Mouse (Mus musculus) embryonic facial prominence, embryonic 12.5 days (tissue): Measurements from ENCODE around the gene Tmem150a. TPM values are rescaled to one million over a fixed set of nuclear protein-coding genes. Genes with fewer than 3 reads are reported as not detected.

Source experiments
- ATAC-seq: fragments of 200-750 bp; cut with Nextera tagmentation; 2 replicates; pipeline ENCODE4 v1.8.0; 2017; ENCODE audit not compliant: insufficient number of reproducible peaks, insufficient read depth, low FRiP score, low TSS enrichment
- H3K27ac ChIP-seq: fragments of 300-500 bp; sonication (generic); 2 replicates; pipeline ENCODE4 v1.5.1; 2016; ENCODE audit warnings: mild to moderate bottlenecking
- H3K27me3 ChIP-seq: fragments of 300-500 bp; sonication (generic); 2 replicates; pipeline ENCODE4 v1.6.1; 2016; ENCODE audit warnings: mild to moderate bottlenecking, moderate library complexity
- H3K36me3 ChIP-seq: fragments of 300-500 bp; sonication (generic); 2 replicates; pipeline ENCODE4 v1.6.1; 2016; ENCODE audit warnings: mild to moderate bottlenecking
- H3K4me1 ChIP-seq: fragments of 300-500 bp; sonication (generic); 2 replicates; pipeline ENCODE4 v1.6.1; 2016
- H3K4me2 ChIP-seq: fragments of 300-500 bp; sonication (generic); replicated peaks from 2 replicates; pipeline ENCODE4 v1.6.1; 2016; ENCODE audit warnings: mild to moderate bottlenecking, moderate library complexity
- H3K4me3 ChIP-seq: fragments of 300-500 bp; sonication (generic); 2 replicates; pipeline ENCODE4 v1.5.1; 2016; ENCODE audit warnings: mild to moderate bottlenecking
- H3K9ac ChIP-seq: fragments of 300-500 bp; sonication (generic); 2 replicates; pipeline ENCODE4 v1.6.1; 2016; ENCODE audit warnings: mild to moderate bottlenecking, moderate library complexity
- H3K9me3 ChIP-seq: fragments of 300-500 bp; sonication (generic); 2 replicates; pipeline ENCODE4 v1.6.1; 2016; ENCODE audit warnings: mild to moderate bottlenecking, moderate library complexity
- WGBS: fragments of 180-500 bp; shearing (Covaris S2); methylation state at CpG from one replicate; pipeline ENCODE4 v1.1.7; 2016; 5-methylcytosine and 5-hydroxymethylcytosine counted together
- polyA plus RNA-seq: library from polyadenylated mRNA; unstranded; fragments of >200 nt; fragmentation: Nextera tagmentation; extraction: Ambion mirVana; gene quantifications from 2 replicates; pipeline ENCODE4 v1.2.1, GENCODE M21; 2016

The Tmem150a gene
- 8.9 and 9.7 TPM in 2 replicates for polyA plus RNA-seq

DNA sequence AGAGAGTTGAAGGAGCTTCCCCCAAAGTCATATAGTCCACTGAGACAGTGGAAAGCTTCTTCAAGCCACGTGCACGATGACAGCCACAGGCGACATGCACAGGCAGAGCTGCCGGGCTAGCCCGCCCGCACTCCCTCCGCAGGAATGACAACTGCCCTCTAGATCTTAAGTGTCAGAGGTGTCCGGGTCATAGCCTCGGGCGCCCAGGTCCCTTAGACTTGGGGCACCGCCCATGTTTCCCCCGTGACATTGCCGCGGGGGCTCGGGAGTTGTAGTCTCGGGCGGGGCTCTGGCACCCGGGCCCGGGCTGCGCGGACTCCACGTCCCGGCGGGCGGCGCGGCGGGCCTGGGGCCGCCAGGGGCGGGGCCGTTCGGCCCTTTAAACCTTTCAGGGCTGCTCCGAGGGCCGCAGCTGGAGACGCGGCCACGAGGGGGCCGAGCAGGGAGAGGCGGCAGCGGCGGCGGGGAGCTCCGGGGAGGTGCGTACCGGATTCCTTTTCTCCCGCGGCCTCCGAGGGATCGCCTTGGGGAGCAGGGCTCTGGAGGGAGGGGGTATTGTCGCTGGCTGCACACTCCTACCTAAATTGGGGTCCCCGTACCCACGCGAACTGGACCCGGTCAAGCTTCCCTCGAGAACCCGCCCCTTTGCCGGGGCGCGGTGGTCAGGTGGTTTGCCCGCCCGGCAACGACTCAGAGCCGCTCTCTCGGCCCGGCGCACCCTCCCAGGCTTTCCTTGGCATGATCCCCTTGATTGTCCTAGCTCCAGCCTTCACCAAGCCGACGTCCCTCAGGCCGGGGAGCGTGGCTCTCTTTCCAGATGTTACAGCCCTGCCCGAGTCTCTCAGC is at the start of gene Tmem150a:
Tmem150a (plus strand) TSS at position 382 of the 846 bp plus-strand sequence.
- peak within 1 kb of the TSS; percentile 92 for H3K4me2 ChIP-seq
- H3K9me3 ChIP-seq: no peaks in the 10 kb centered on the region
- H3K27me3 ChIP-seq: no peaks in the 10 kb centered on the region
- under 1% methylated on average over 71 of the region's 71 CpGs for WGBS
- 0 out of 2 replicates have a peak within 1 kb of the TSS, but pooled peaks have one; percentile 18 for H3K27ac ChIP-seq
- peak; percentile 73 for ATAC-seq
- peak within 1 kb of the TSS; percentile 60 for H3K9ac ChIP-seq
- H3K36me3 ChIP-seq: peaks cover 30% of the 10 kb centered on the region
- peaks cover 37% of the 10 kb centered on the region; the same call in 1 of the 2 replicates for H3K4me1 ChIP-seq
- H3K4me3 ChIP-seq: peak within 1 kb of the TSS; percentile 54

GRCm38 (mm10) chr6:72312198-72312597 is 43.0 kb upstream of the Tmem150a start:
- no peak overlapping the region for H3K4me2 ChIP-seq
- H3K27me3 ChIP-seq: no peaks in the 10 kb centered on the region
- no peak overlapping the region for H3K4me3 ChIP-seq
- H3K36me3 ChIP-seq: peaks cover 23% of the 10 kb centered on the region
- H3K9me3 ChIP-seq: no peaks in the 10 kb centered on the region
- WGBS: 88% methylated on average over 3 of the region's 3 CpGs
- H3K4me1 ChIP-seq: no peaks in the 10 kb centered on the region
- no peak for ATAC-seq
- H3K27ac ChIP-seq: no peak overlapping the region
- no peak overlapping the region for H3K9ac ChIP-seq

DNA sequence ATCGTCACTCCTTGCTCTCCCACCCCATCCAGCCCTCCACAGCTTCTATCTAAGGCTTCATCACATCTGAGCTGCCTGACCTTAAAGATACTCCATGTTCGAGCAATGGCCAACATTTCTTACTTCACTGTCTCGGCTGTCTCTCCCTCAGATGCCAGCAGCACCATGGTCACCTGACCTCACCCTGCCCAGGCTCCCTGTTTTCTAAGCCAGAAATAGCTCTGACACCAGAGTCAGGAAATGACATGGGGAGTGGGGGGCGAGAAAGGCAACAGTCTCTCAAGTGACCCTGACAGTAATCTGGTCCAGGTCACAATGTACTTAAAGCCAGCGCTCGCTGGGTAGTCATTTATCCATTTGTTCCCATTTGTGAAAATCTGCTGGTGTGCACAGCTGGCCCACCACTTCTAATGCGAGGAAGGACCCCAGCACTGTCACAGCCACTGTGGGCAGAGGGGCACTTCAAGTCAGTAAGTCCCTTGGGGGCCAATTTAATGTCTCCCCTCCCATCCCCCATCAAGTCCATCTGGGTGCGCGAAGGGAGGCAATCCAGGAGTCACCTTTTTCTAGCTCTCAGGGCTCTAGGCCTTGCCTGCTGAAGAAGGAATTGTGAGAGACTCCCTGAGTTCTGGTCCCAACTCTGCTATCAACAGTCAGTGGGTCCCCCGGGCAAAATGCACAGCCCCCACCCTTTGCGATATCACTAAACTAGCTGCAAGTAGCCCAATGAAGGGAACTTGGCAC is 42.0 kb upstream of the Tmem150a start:
- Histone ChIP-seq H3K36me3 (peaks cover 34% of the 10 kb centered on the region), H3K27me3 (no peaks in the 10 kb centered on the region), H3K4me1 (no peaks in the 10 kb centered on the region), H3K4me2 (no peak overlapping the region), H3K4me3 (no peak overlapping the region), H3K27ac (no peak overlapping the region), H3K9ac (no peak overlapping the region), H3K9me3 (no peaks in the 10 kb centered on the region)
- ATAC-seq: no peak
- WGBS: 88% methylated on average over 11 of the region's 11 CpGs

- H3K4me1 ChIP-seq: no peaks in the 10 kb centered on the region
- H3K4me3 ChIP-seq: no peak overlapping the region
- H3K9me3 ChIP-seq: no peaks in the 10 kb centered on the region
- peaks cover 52% of the 10 kb centered on the region for H3K36me3 ChIP-seq
- H3K4me2 ChIP-seq: no peak overlapping the region
- no peak overlapping the region for H3K27ac ChIP-seq
- no peak for ATAC-seq
- 84% methylated on average over 2 of the region's 2 CpGs for WGBS
- H3K9ac ChIP-seq: no peak overlapping the region
- H3K27me3 ChIP-seq: no peaks in the 10 kb centered on the region
Observed at GRCm38 (mm10) chr6:72315384-72315783, 39.9 kb upstream of the Tmem150a start.

- ATAC-seq: no peak
- Histone ChIP-seq H3K27me3 (no peaks in the 10 kb centered on the region), H3K9me3 (no peaks in the 10 kb centered on the region), H3K27ac (no peak overlapping the region), H3K4me1 (no peaks in the 10 kb centered on the region), H3K36me3 (peaks cover 59% of the 10 kb centered on the region), H3K9ac (no peak overlapping the region), H3K4me3 (no peak overlapping the region), H3K4me2 (no peak overlapping the region)
- 67% methylated on average over 1 of the region's 1 CpGs for WGBS
Observed at GRCm38 (mm10) chr6:72316044-72316443, 39.2 kb upstream of the Tmem150a start.

GRCm38 (mm10) chr6:72318440-72318839 is 36.8 kb upstream of the Tmem150a start:
- Histone ChIP-seq H3K4me3 (no peak overlapping the region), H3K9me3 (no peaks in the 10 kb centered on the region), H3K27ac (no peak overlapping the region), H3K9ac (no peak overlapping the region), H3K4me2 (no peak overlapping the region), H3K4me1 (no peaks in the 10 kb centered on the region), H3K36me3 (peaks cover 67% of the 10 kb centered on the region), H3K27me3 (no peaks in the 10 kb centered on the region)
- ATAC-seq: no peak
- 76% methylated on average over 5 of the region's 5 CpGs for WGBS

- no peak for ATAC-seq
- Histone ChIP-seq H3K9ac (no peak overlapping the region), H3K9me3 (no peaks in the 10 kb centered on the region), H3K27ac (no peak overlapping the region), H3K4me2 (no peak overlapping the region), H3K27me3 (no peaks in the 10 kb centered on the region), H3K4me1 (no peaks in the 10 kb centered on the region), H3K4me3 (no peak overlapping the region), H3K36me3 (peaks cover 67% of the 10 kb centered on the region)
- whole genome bisulfite sequencing: 83% methylated on average over 11 of the region's 11 CpGs
Observed at GRCm38 (mm10) chr6:72319019-72319418, 36.2 kb upstream of the Tmem150a start.

DNA sequence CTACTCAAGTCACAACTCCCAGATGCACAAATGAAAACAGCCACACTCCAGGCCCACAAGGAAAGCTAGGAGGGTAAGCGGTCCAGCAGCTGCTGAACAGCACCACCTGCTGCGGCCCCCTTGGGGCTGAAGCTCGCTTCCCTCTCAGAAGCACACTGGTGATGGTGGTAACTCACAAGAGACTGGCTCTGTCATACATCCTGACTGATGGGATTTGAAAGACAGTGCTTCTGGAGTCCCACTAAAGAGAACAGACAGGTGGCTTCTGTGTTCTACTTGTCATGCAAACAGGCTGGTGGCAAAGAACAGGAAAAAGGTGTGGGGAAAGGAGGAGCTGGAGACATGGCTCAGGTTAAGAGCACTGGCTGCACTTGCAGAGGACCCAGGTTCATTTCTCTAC is 32.3 kb upstream of the Tmem150a start:
- H3K4me2 ChIP-seq: no peak overlapping the region
- no peak overlapping the region for H3K4me3 ChIP-seq
- no peaks in the 10 kb centered on the region for H3K9me3 ChIP-seq
- no peak overlapping the region for H3K27ac ChIP-seq
- peaks cover 89% of the 10 kb centered on the region for H3K36me3 ChIP-seq
- no peaks in the 10 kb centered on the region for H3K4me1 ChIP-seq
- H3K27me3 ChIP-seq: no peaks in the 10 kb centered on the region
- no peak overlapping the region for H3K9ac ChIP-seq
- ATAC-seq: no peak
- 87% methylated on average over 3 of the region's 3 CpGs for WGBS

- no peak for ATAC-seq
- WGBS: 91% methylated on average over 6 of the region's 6 CpGs
- Histone ChIP-seq H3K36me3 (peaks cover 88% of the 10 kb centered on the region), H3K4me1 (no peaks in the 10 kb centered on the region), H3K9ac (no peak overlapping the region), H3K27me3 (no peaks in the 10 kb centered on the region), H3K4me2 (no peak overlapping the region), H3K4me3 (no peak overlapping the region), H3K27ac (no peak overlapping the region), H3K9me3 (no peaks in the 10 kb centered on the region)
Observed at GRCm38 (mm10) chr6:72323786-72324508, 31.3 kb upstream of the Tmem150a start.

DNA sequence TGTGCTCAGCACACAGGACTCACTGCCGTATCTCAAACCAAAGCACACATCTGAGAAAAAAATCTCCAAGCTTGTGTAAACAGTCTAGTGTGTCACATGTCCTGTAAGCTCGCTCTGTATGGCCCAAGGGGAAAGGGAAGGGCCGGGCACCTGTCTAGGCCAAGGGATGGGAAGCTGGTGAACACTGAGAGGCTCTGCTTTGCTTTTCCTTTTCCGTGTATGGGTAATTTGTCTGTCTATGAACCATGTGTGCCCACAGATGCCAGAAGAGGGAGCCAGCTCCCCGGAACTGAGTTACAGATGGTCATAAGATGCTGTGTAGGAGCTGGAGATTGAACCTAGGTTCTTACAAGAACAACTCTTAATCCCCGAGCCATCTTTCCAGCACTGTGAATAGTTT is 29.0 kb upstream of the Tmem150a start:
- H3K36me3 ChIP-seq: peaks cover 88% of the 10 kb centered on the region
- no peaks in the 10 kb centered on the region for H3K27me3 ChIP-seq
- no peak overlapping the region for H3K9ac ChIP-seq
- no peaks in the 10 kb centered on the region for H3K4me1 ChIP-seq
- no peak overlapping the region for H3K4me2 ChIP-seq
- H3K4me3 ChIP-seq: no peak overlapping the region
- H3K9me3 ChIP-seq: no peaks in the 10 kb centered on the region
- ATAC-seq: no peak
- WGBS: 73% methylated on average over 6 of the region's 6 CpGs
- no peak overlapping the region for H3K27ac ChIP-seq

GRCm38 (mm10) chr6:72329019-72329418 is 26.2 kb upstream of the Tmem150a start:
- no peaks in the 10 kb centered on the region for H3K9me3 ChIP-seq
- no peak overlapping the region for H3K27ac ChIP-seq
- WGBS: 90% methylated on average over 5 of the region's 5 CpGs
- no peaks in the 10 kb centered on the region for H3K4me1 ChIP-seq
- H3K27me3 ChIP-seq: no peaks in the 10 kb centered on the region
- H3K4me2 ChIP-seq: no peak overlapping the region
- H3K36me3 ChIP-seq: peaks cover 84% of the 10 kb centered on the region
- no peak overlapping the region for H3K9ac ChIP-seq
- ATAC-seq: no peak
- H3K4me3 ChIP-seq: no peak overlapping the region
